Mouse (Mus musculus): ENCODE measurements at regions not wholly inside any gene's neighbourhood (a gene's known extent, or its start where the extent isn't known, plus 50 kb on each side); places are given as distances from the start of the nearest gene placed in this dataset.

DNA sequence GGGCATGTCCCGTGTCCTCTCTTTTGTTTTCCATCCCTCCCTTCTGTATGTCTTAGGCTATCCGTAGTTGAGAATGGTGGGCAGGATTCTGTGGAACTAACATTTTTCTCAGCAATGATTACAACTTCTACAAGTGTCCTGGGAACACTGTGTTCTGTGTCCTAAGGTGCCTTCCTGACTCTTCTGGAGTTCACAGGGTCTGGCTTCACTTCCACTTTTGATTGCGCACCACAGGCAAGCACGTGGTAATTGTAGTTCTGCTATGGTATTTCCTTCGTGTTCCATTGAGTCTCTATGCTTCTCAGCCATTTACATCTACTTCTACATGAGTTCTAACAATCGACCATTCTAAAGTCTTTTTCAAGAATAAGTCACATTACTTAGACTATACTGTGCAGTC lies 70.4 kb upstream of the Rgs1 start:
- no peak for DNase-seq (ENCODE audit: low read depth in 1 of 2, low spot score in 2 of 2)
- 54% methylated on average over 6 of the region's 6 CpGs for WGBS
- TF ChIP-seq CTCF (IDR thresholded peaks at IDR 0.05; ENCODE audit: extremely low read depth, insufficient read depth, insufficient read length, insufficient replicate concordance) (no peak), POLR2A (IDR thresholded peaks at IDR 0.05; ENCODE audit: low read depth, low read length) (no peak)
- Histone ChIP-seq H3K27me3 (ENCODE audit: control insufficient read depth, insufficient read depth, low read length) (no peaks in the 10 kb centered on the region), H3K4me1 (ENCODE audit: control insufficient read depth, insufficient read depth, insufficient read length) (no peaks in the 10 kb centered on the region), H3K27ac (ENCODE audit: insufficient read depth, low read length) (no peak overlapping the region), H3K4me3 (ENCODE audit: extremely low read depth, insufficient read depth, insufficient read length) (no peak overlapping the region), H3K36me3 (ENCODE audit: control insufficient read depth, insufficient read depth, low read length) (no peaks in the 10 kb centered on the region)

DNA sequence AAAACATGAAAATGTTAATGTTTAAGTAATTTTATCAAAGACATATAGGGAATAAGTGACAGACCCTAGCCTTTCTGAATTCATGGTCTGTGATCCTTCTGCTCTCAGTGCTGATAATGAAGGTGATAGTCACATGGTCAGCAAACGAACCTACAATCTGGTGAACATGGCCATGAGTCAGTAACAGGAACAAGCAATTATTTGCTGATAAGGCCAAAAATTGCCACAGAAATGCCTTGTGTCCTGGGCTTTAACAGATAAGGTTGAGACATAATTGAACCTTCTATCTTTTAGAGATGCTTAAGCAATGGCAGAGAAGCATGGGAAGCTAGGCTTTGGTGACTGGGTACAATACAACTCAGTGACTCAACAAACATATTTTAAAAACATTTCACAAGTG lies 69.2 kb upstream of the Rgs1 start:
- Histone ChIP-seq H3K27ac (ENCODE audit: insufficient read depth, low read length) (no peak overlapping the region), H3K27me3 (ENCODE audit: control insufficient read depth, insufficient read depth, low read length) (no peaks in the 10 kb centered on the region), H3K4me1 (ENCODE audit: control insufficient read depth, insufficient read depth, insufficient read length) (peaks cover 3% of the 10 kb centered on the region; the same call in 1 of the 2 replicates), H3K36me3 (ENCODE audit: control insufficient read depth, insufficient read depth, low read length) (no peaks in the 10 kb centered on the region), H3K4me3 (ENCODE audit: extremely low read depth, insufficient read depth, insufficient read length) (no peak overlapping the region)
- no peak for DNase-seq (ENCODE audit: low read depth in 1 of 2, low spot score in 2 of 2)
- TF ChIP-seq CTCF (IDR thresholded peaks at IDR 0.05; ENCODE audit: extremely low read depth, insufficient read depth, insufficient read length, insufficient replicate concordance), result no peak
- no peak for TF ChIP-seq POLR2A (IDR thresholded peaks at IDR 0.05; ENCODE audit: low read depth, low read length)
- 70% methylated on average over 1 of the region's 1 CpGs for WGBS

GRCm38 (mm10) chr1:144317560-144317959 lies 68.5 kb upstream of the Rgs1 start:
- Histone ChIP-seq H3K4me1 (ENCODE audit: control insufficient read depth, insufficient read depth, insufficient read length) (peaks cover 3% of the 10 kb centered on the region; the same call in 1 of the 2 replicates), H3K36me3 (ENCODE audit: control insufficient read depth, insufficient read depth, low read length) (no peaks in the 10 kb centered on the region), H3K27ac (ENCODE audit: insufficient read depth, low read length) (no peak overlapping the region), H3K4me3 (ENCODE audit: extremely low read depth, insufficient read depth, insufficient read length) (no peak overlapping the region), H3K27me3 (ENCODE audit: control insufficient read depth, insufficient read depth, low read length) (no peaks in the 10 kb centered on the region)
- no peak for DNase-seq (ENCODE audit: low read depth in 1 of 2, low spot score in 2 of 2)
- 38% methylated on average over 3 of the region's 3 CpGs for WGBS
- TF ChIP-seq CTCF (IDR thresholded peaks at IDR 0.05; ENCODE audit: extremely low read depth, insufficient read depth, insufficient read length, insufficient replicate concordance) (no peak), POLR2A (IDR thresholded peaks at IDR 0.05; ENCODE audit: low read depth, low read length) (no peak)

GRCm38 (mm10) chr1:144316251-144316650 lies 67.2 kb upstream of the Rgs1 start:
- DNase-seq (ENCODE audit: low read depth in 1 of 2, low spot score in 2 of 2), result no peak
- H3K27ac ChIP-seq (ENCODE audit: insufficient read depth, low read length), result no peak overlapping the region
- TF ChIP-seq POLR2A (IDR thresholded peaks at IDR 0.05; ENCODE audit: low read depth, low read length), result no peak
- TF ChIP-seq CTCF (IDR thresholded peaks at IDR 0.05; ENCODE audit: extremely low read depth, insufficient read depth, insufficient read length, insufficient replicate concordance), result no peak
- H3K27me3 ChIP-seq (ENCODE audit: control insufficient read depth, insufficient read depth, low read length), result no peaks in the 10 kb centered on the region
- 91% methylated on average over 2 of the region's 2 CpGs for WGBS
- peaks cover 3% of the 10 kb centered on the region; the same call in 1 of the 2 replicates for H3K4me1 ChIP-seq (ENCODE audit: control insufficient read depth, insufficient read depth, insufficient read length)
- no peak overlapping the region for H3K4me3 ChIP-seq (ENCODE audit: extremely low read depth, insufficient read depth, insufficient read length)
- no peaks in the 10 kb centered on the region for H3K36me3 ChIP-seq (ENCODE audit: control insufficient read depth, insufficient read depth, low read length)

DNA sequence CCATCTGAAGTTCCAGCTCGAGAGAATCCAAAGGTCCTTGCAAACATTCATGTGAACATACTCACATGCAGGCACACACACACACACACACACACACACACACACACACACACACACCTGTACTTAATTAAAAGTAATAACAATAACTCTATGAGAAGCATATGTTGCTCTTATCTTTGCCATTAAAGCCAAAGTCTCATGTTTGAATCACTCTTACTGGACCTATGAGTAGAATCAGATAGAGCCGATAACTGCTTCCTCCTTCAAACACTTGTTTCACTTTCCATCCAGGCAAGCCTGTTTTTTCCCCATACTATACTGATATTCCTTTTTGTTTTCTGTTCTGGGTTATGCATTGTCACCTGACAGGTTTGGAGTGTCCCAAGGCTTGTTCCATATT lies 65.3 kb upstream of the Rgs1 start:
- Histone ChIP-seq H3K4me1 (ENCODE audit: control insufficient read depth, insufficient read depth, insufficient read length) (peaks cover 3% of the 10 kb centered on the region; the same call in 1 of the 2 replicates), H3K27ac (ENCODE audit: insufficient read depth, low read length) (no peak overlapping the region), H3K4me3 (ENCODE audit: extremely low read depth, insufficient read depth, insufficient read length) (no peak overlapping the region), H3K36me3 (ENCODE audit: control insufficient read depth, insufficient read depth, low read length) (no peaks in the 10 kb centered on the region), H3K27me3 (ENCODE audit: control insufficient read depth, insufficient read depth, low read length) (no peaks in the 10 kb centered on the region)
- 44% methylated on average over 2 of the region's 2 CpGs for WGBS
- DNase-seq (ENCODE audit: low read depth in 1 of 2, low spot score in 2 of 2), result no peak
- TF ChIP-seq POLR2A (IDR thresholded peaks at IDR 0.05; ENCODE audit: low read depth, low read length), result no peak
- TF ChIP-seq CTCF (IDR thresholded peaks at IDR 0.05; ENCODE audit: extremely low read depth, insufficient read depth, insufficient read length, insufficient replicate concordance), result no peak

GRCm38 (mm10) chr1:144313318-144313717 lies 64.3 kb upstream of the Rgs1 start:
- no peak for TF ChIP-seq POLR2A (IDR thresholded peaks at IDR 0.05; ENCODE audit: low read depth, low read length)
- TF ChIP-seq CTCF (IDR thresholded peaks at IDR 0.05; ENCODE audit: extremely low read depth, insufficient read depth, insufficient read length, insufficient replicate concordance), result no peak
- WGBS, result 52% methylated on average over 1 of the region's 1 CpGs
- no peaks in the 10 kb centered on the region for H3K36me3 ChIP-seq (ENCODE audit: control insufficient read depth, insufficient read depth, low read length)
- no peak for DNase-seq (ENCODE audit: low read depth in 1 of 2, low spot score in 2 of 2)
- H3K27me3 ChIP-seq (ENCODE audit: control insufficient read depth, insufficient read depth, low read length), result no peaks in the 10 kb centered on the region
- no peak overlapping the region for H3K4me3 ChIP-seq (ENCODE audit: extremely low read depth, insufficient read depth, insufficient read length)
- H3K4me1 ChIP-seq (ENCODE audit: control insufficient read depth, insufficient read depth, insufficient read length), result peaks cover 7% of the 10 kb centered on the region
- H3K27ac ChIP-seq (ENCODE audit: insufficient read depth, low read length), result peak overlapping the region; percentile 22; the same call in 1 of the 2 replicates

GRCm38 (mm10) chr1:144309901-144310300 lies 60.9 kb upstream of the Rgs1 start:
- no peaks in the 10 kb centered on the region for H3K27me3 ChIP-seq (ENCODE audit: control insufficient read depth, insufficient read depth, low read length)

More at GRCm38 (mm10) chr1:144309901-144310300, 60.9 kb upstream of the Rgs1 start:
- WGBS, result 90% methylated on average over 3 of the region's 3 CpGs
- Histone ChIP-seq H3K36me3 (ENCODE audit: control insufficient read depth, insufficient read depth, low read length) (no peaks in the 10 kb centered on the region), H3K4me1 (ENCODE audit: control insufficient read depth, insufficient read depth, insufficient read length) (peaks cover 11% of the 10 kb centered on the region), H3K27ac (ENCODE audit: insufficient read depth, low read length) (no peak overlapping the region), H3K4me3 (ENCODE audit: extremely low read depth, insufficient read depth, insufficient read length) (no peak overlapping the region)
- TF ChIP-seq CTCF (IDR thresholded peaks at IDR 0.05; ENCODE audit: extremely low read depth, insufficient read depth, insufficient read length, insufficient replicate concordance) (no peak), POLR2A (IDR thresholded peaks at IDR 0.05; ENCODE audit: low read depth, low read length) (no peak)
- DNase-seq (ENCODE audit: low read depth in 1 of 2, low spot score in 2 of 2), result no peak

Measured in spleen, adult 2 months (tissue).